Mouse (Mus musculus) right cerebral cortex, postnatal 14 days (tissue): ENCODE measurements at regions not wholly inside any gene's neighbourhood (a gene's known extent, or its start where the extent isn't known, plus 50 kb on each side); places are given as distances from the start of the nearest gene placed in this dataset.

Source experiments
- DNase-seq: peaks from one replicate; pipeline ENCODE4 v3.0.0; 2022

DNA sequence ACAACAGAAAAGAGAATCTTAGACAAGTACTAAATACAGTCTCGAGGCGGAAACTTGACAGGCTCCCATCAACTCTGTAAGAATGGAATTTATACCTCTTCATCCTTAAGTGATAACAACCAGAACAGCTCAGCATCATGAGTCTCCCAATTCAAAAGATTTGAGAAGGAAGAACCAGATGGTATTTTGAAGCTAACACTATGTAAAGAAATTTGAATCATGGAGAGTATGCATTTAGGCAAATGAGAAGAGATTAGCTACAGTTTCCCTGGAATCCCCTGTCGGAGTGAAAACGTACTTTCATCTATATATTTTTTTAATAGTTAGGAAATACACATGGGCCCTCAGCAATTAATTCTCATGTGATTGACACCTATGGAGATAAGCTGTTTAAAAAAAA is 140.9 kb downstream of the Nrip1 start:
- DNase-seq: no peak

DNA sequence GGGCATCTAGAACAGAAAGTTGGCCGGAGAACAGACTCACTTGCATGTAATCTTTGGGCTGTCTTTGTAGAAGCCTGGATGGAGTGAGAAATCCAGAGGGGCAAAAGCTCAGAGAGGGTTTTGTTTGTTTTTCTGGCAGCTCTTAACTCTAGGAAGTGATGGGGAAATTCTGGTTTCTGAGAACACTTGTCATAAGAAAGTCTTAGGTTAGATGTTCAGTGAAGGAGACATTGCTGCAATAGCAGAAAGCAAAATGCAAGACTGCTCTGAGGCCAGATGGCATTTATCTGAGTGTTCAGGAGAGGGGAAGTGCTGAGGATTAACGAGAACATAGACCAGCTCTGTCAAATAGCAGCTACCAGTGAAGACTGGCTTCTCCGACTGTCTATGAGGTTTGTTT is 141.5 kb downstream of the Nrip1 start:
- DNase-seq: no peak

DNA sequence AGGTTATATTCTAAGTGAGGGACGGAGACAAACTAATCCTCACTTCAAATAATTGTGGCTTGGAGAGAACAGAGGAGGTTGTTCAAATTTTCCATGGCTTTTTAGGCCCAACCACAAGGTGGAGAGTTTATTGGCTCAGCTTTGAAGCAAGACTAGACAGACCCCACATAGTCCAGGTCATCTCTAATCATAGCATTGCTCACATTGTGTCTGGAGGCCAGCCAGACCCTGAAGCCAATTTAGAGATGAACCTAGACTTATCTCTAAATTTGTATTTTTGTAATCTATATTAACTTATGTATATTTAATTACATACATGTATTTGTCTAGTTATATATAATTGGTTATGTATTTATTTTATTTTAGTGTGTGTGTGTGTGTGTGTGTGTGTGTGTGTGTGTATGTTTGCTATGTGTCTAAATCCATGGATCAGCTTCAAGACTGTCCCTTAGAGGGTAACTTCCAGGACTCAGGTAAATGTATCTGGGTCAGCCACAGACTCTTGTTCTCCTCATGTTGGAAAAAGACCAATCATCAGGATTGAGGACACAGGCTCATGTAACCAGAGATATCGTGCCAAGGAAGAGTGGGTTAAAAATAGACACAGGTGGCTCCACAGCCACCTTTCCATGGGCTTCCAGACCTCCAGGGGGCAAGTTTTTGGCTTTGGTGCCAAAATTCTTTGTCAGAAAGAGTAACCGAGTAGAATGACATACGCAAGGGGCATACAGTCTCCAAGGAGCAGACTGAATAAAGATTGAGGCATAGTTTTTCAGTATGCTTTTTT is 142.9 kb downstream of the Nrip1 start:
- DNase-seq: no peak

DNA sequence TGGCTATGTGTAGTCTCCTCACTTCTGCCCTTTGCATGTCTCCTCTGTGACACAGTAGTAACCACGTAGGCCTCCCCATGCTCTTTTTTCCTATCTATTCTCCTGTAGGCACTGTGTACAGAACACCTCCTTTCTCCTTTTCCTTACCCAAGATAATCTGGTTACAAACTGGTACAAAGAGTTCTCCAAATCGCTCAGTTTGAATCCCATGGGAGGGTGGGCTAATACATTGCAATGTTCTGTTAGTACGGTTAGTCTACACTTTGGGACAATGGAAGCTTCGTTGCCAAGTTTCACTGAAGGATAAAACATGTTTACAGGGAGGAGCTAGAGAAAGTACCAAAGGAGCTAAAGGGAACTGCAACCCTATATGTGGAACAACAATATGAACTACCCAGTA is 145.2 kb downstream of the Nrip1 start:
- no peak for DNase-seq

DNA sequence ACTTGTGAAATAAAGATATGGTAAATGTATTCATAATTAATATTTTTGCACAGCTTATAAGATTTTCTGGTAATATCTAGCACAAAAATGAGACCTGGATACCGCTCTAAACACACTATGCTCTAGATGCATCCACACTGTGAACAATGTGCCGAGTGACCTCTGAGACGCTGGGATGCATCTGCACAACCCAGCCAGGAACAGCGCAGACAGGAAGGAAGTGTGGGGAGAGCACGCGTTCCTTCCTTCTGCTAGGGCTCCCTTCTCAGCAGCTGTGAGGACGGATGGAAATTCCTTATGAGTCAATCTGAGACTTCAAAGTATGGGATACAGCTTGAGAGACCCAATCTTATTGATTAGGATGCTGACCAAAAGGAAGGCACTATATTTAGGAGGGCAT is 147.2 kb downstream of the Nrip1 start:
- DNase-seq: peak; percentile 6

DNA sequence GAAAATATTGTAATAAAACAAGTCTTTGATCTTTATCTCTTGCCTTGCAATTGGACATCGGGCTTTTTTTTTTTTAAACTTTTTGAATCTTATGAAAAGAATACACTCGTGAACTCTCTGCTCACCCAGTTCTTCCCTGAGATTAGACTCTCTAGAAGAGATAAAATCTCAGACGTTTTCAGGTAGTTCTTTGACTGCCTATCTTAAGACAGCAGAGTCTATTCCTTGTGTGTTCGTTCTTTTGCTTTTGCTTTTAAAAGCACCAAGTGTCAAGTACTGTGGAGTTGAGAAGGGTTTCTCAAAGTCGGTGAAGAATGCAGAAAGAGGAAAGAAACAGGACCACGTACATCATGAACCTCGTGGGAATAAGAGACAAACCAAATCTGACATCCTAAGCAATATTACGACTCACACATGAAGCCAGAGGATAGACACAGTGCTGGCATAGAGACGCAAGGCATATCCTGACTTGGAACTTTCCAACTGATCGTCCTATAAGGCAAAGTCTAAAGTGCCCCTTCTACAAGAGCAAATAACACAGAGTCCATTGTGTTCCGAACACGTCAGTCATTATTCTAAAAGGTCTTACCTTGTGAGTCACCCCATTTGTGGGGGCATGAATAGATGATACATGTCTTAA is 147.9 kb downstream of the Nrip1 start:
- no peak for DNase-seq

DNA sequence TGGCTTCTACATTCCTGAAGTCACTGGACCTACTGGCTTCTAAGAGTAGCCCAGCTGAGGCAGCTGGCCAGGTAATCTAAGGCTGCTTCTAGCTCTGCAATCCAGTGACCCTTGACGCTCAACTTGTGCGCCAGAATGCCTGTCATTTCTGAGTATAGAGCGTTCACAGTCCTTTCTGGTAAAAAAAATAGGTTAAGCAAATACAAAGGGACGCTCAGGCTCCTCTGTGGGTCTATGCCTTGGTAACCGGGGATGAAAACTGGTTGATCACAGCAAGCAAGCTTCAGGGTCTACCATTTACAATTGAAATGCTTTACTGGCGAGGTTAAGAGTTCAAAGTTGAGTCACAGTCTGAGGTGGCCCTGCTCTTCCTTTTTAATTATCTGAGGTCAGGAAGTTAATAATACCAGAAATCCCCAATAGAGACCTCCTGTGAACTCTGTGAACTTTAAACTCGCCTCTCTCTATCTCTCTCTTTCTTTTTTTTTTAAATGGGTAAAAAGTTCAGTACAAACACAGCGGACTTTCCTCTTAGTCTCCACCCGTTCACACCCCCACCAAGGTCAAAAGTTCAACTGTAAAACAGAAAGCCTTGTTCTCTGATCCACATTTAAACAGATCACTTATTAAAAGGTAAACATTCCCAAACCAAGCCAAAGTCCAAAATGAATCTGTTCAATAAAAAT is 148.6 kb downstream of the Nrip1 start:
- no peak for DNase-seq

DNA sequence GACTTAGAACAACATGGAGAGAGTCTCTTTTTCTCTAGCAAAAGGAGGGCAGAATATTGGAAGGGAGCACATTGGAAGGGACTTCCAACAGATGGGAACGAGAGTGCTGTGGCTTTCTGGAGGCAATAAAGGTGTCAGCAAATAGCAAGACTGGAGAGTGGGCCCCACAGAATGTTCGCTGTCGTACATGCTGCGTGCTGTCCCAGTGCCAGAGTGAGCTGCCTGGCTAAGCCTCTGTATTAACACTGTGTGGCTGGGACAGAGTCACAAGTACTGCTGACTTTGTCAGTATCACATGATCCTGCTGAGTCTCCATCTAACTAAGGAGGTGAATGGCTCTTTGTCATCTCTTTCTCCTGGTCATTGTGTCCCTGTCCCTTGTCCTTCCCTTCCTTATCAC is 149.9 kb downstream of the Nrip1 start:
- peak; percentile 27 for DNase-seq

DNA sequence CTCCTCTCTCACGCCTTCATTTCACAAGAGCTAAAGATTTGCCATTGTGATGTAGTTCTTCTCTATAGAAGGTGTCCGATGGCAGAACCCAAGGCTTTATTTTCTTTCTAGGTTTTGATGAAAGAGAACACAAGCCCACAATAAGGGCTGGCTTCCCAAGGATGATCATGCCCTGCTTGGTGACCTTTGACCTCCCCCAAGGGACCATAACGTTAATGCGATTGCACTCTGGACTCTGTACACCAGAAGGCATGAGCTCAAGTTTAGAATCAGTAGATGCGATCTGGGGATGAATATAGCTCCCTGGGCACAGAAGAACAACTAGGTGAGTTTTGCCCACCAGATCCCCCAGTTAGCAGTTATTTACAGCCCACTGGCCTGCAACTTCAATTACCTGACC is 150.7 kb downstream of the Nrip1 start:
- DNase-seq: no peak

DNA sequence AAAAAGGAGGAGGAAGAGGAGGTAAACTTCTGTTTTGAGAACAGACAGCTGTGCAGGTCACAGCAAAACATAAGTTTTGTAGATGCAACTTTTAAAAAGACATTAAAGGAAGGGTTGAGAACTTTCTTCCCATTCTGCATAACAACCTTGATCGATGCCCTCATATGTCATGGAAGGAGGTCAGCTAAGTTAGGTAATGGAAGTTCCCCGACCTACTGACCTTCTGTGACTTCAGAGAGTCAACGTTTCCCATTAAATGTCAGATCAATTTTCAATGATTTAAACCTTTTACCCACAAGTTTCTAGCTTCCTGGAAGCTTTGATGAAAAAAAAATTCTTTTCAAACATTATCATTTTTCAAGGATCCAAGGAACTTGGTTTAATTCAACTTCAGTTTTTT is 153.2 kb downstream of the Nrip1 start:
- DNase-seq: no peak

DNA sequence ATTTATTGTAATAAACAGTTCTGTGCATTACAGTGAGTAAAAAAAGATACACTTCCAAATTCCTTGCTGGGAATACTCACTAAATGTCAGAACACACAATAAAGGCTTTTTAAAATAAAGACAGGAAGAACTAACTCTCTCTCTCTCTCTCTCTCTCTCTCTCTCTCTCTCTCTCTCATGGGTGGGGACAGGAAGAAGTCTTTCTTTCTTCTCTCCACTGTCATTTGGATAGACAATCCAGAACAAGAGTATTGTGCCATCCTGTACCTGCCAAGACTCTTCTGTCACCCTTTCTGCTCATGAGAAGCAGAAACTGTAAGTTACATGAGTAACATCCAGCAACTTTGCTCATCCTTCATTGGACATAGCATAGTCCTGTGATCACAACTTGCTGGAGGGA is 154.4 kb downstream of the Nrip1 start:
- DNase-seq: no peak

DNA sequence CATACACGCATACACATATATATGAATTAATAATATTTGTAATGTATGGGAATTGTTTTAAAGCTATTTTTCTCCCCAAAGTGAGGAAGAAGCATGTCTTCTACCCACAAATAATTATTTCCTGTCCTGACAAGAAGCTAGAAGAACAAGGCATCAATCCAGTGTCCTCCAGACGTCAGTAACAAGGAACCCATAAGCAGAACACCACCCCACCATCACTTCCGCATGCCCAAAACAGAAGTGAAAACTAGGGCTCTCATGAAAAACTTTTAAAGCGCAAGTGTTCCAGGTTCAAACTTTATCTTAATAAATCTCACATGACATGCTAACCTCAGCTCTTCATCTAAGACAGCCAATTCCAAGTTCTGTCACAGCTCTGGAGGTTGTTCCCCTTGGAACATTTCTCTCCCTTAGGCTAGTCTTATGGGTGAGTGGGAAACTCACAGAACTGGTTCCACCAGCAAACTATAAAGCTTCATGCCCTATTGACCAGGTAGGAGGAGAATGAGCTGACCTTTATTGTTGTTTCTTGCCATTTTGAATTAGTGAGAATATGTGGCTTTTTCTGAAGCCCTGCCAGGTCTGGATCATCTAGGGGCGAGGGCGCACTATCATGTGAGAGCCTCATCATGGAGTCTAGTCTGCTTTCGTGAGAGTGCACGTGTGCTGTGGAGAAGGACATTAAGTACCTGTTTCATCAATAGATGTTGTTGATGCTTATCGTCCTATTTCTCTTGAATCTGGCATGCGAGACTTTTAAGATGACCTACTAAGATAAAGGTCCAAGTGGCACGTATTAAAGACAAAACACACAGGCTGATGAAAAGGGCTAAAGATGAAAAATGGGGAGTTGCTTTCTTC is 155.1 kb downstream of the Nrip1 start:
- no peak for DNase-seq

DNA sequence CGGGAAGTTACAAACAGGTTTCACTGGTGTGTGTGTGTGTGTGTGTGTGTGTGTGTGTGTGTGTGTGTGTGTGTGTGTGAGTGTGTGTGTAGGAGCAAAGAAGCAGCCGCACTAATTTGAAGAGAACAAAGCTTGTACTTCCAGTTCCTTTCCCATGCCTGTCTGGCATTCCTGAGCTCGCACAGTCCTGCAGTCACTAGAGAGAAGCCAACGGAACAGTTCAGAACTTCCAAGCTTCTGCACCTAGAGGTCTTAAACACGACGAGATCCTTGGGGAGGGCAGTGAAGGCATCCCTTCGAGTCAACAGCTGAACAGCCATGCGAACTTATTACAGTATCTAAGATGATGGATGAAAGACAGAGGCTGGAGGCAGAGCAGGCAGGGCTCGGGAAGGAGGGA is 157.4 kb downstream of the Nrip1 start:
- no peak for DNase-seq

DNA sequence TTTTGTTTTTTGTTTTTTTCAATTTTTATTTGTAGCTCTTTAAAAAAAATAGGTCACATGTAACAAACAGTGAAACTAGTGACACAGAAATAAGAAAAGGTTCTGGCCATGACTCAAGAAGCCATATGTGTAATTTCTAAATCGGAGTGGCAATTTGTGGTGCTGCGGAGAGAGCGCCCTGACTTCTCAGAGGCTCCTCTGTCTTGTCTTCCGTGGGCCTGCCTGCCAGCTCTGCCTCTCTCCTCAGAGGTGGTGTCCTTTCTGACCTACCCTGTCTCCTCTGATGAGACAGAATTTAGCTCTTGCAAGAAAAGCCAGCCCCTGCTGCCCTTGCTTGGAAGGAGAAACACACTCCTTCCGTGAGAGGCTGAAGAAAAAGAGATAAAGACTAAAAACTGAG is 158.1 kb downstream of the Nrip1 start:
- no peak for DNase-seq

DNA sequence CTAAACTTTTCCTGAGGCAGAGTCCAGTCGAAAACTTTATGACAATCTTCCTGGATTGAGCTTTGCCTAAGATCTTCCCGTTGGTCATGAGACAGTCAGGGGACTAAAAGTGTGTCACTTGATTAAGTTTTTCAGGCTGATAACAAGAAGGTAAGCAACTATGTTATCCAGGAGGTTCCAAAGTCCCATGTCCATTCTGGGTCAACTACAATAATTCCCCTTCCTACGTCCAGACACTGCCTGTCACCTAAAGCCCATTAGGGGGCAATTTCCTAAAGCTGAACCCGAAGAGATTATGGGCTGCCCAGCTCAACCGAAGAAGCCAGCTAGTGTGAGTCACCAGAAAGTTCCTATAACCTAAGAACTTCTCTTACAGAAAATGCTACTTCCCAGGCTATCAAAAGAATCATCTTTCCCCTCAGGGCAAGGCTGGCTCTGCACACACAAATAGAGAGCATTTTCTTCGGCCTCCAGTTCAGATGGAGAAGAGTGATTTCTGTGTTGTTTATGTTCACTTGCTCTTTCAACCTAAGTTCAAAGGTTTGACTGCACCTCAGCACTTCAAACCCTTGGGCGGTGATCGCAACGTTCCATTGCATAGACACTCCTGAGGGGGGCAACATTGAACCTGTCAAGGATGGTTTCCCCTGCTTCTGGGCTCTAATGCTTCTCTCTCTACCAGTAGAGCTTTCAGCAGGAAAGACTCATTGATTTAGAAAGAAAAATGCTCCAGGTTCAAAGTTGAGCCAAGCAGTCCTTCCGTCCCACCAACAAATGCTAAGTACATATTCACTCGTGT is 171.7 kb downstream of the Nrip1 start:
- peak; percentile 12 for DNase-seq

DNA sequence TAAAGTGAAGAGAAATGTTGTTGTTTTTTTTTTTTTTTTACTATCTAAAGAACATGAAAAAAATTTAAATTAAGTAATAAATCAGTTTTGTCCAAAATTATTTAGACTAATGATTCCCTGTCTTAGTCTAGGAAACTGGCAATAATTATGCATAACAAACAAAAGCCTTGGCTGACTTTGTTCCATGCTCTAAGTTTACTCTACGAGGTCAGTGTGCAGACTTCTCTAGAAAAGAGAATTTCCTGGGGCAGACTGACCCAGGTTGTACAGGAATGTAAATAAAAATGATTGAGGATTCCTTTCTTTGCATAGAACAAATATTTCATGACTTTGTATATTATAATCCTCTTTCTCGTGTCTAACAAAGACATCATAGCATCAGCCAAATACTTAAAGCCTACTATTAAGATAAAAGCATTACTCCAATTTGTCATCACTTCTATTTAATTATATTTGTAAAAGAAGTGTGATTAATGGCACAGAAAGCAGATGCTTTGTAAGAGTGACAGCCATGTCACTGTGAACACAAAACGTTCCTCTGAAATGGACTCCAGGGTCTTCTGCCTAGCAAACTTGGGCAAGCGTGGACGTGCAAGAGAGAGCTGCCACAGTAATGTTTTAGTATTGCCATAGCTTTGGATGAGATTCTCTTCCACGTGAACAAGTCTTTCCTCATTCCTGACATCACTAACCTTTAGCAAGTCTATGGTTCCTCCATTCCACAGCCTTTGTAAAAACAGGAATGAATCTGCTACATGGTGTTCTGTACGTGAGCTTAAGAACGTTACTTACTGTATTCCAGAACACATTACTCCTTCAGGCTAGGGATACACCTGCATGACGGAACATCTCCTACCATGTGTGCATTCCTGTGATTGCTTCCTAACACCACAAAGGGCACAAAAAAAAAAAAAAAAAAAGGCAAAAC is 172.6 kb downstream of the Nrip1 start:
- no peak for DNase-seq

DNA sequence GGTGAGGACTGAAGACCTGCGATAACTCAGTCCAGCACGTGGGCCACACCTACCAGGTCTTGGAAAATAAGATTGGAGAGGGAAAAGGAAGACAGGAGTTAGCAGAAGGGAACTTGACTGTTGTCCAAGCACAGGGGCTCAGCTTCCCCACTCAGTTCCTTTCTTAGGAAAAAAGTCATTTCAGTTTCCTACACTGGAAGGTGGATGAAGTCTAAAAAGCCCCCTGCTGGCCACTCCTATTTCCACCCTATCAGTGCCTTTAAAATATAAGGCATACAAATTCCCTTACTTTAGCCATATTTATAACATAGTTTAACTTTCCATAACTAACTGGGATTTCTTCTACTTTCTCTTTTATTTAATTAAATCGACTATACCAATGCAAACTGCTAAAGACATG is 173.4 kb downstream of the Nrip1 start:
- DNase-seq: peak; percentile 64

DNA sequence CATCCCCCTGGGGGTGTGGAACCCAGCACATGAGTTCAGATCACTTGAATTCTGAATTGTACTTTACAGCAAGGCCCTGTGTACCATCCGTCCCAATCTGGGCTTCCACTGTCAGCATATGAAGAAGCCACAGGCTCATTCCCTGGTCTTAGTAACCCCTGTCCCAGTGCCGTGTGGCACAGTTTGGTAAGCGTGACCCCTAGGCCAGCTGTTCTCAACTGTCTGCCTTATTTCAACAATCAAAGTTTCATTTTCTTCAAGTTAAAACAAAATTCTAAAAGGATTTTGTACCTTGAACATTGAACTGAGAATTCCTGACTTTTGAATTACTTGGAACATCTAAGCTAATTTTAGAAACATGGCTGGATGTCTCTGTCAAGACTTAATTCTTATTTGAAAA is 174.6 kb downstream of the Nrip1 start:
- DNase-seq: no peak

DNA sequence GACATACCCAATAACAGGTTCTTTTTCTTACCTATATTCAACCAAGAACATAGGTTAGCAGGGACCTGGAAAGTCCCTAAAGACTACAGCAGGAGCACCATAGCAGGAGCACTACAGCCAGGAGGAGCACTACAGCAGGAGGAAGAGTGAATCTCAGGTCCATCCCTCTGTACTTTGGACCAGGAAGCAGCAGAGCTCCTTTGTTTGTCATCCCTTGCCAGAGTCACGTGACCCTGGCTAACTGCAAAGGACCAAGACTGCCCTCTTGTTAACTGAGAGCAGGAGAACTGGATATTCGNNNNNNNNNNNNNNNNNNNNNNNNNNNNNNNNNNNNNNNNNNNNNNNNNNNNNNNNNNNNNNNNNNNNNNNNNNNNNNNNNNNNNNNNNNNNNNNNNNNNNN is 172.2 kb upstream of the Samsn1 start:
- DNase-seq: no peak

DNA sequence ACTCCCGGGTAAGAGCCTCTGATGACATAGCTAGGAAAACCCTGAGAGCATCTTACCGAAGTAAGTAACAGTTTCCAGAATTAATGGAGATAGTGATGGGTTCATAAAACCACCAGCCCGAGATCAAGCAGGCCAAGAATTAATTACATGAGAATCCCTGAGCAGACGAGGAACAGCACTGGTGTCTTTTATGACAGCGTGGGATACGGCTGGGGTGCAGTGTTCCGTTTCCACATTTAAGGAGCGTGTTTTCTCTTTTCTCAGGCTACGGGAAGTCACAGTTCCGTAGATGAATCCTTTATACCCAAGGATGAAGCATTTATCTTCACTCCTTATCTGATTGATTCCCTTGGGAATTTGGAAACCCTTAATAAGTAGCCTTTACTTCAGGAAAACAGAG is 169.1 kb upstream of the Samsn1 start:
- no peak for DNase-seq

DNA sequence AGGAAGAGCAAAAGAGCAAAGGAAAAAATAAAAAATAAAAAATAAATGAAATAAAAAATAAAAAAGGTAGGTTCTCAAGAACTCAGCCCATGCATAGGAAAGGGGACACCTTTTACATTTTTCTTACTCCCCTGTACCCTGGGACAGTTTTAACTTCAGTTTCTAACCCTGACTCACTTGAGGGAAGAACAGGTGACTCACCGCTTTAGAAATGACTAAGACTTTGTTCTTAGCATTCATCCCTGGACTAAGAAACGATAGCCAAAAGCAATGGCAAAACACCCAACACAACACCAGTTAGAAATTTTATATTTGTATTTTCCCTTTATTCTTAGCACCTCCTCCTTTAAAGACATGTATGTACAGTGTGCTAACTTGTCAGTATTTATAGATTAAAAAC is 161.5 kb upstream of the Samsn1 start:
- DNase-seq: no peak
